Mouse (Mus musculus) small intestine, adult 2 months (tissue): ENCODE results near the gene Skint9. TPM values are rescaled to one million over a fixed set of nuclear protein-coding genes. Genes with fewer than 3 reads are reported as not detected.
"Not testable (repeated sequence)": the region's sequence is repeated elsewhere in the genome, so short reads cannot be mapped to it uniquely, and the experiment has no call there.

Experiments
- H3K27ac ChIP-seq: fragments of 200-500 bp; 2 replicates; pipeline ENCODE4 v1.5.1; 2012; ENCODE audit warnings: low read depth, low read length, control low read depth, inconsistent platforms; ENCODE audit not compliant: insufficient read depth
- H3K27me3 ChIP-seq: fragments of 200-500 bp; 2 replicates; pipeline ENCODE4 v1.6.1; 2012; ENCODE audit warnings: mild to moderate bottlenecking, moderate library complexity, low read length, inconsistent platforms; ENCODE audit not compliant: control insufficient read depth, insufficient read depth
- H3K36me3 ChIP-seq: fragments of 200-500 bp; 2 replicates; pipeline ENCODE4 v1.6.1; 2012; ENCODE audit warnings: mild to moderate bottlenecking, low read length, control low read depth, inconsistent platforms; ENCODE audit not compliant: control insufficient read depth, insufficient read depth
- H3K4me1 ChIP-seq: fragments of 200-500 bp; 2 replicates; pipeline ENCODE4 v1.6.1; 2012; ENCODE audit warnings: low read length, inconsistent platforms, mixed read lengths; ENCODE audit not compliant: control insufficient read depth, insufficient read depth, insufficient read length
- H3K4me3 ChIP-seq: fragments of 200-500 bp; 2 replicates; pipeline ENCODE4 v1.5.1; 2012; ENCODE audit warnings: low read depth, mild to moderate bottlenecking, control low read depth, inconsistent platforms, low read length, moderate library complexity
- CTCF ChIP-seq: fragments of 200-500 bp; IDR thresholded peaks from 2 replicates; pipeline ENCODE4 v1.5.1; 2012; ENCODE audit warnings: low read depth, mild to moderate bottlenecking, control low read depth, inconsistent platforms, low read length, moderate library complexity, mixed read lengths; ENCODE audit not compliant: insufficient replicate concordance, insufficient read length; ENCODE audit errors: extremely low read depth
- POLR2A ChIP-seq: fragments of 200-500 bp; IDR thresholded peaks from 2 replicates; pipeline ENCODE4 v1.6.1; 2012; ENCODE audit warnings: low read depth, mild to moderate bottlenecking, control low read depth, inconsistent platforms, low read length, moderate library complexity
- WGBS: fragments of 180-500 bp; shearing (Covaris S2); methylation state at CpG from one replicate; pipeline ENCODE4 v1.1.7; 2018; 5-methylcytosine and 5-hydroxymethylcytosine counted together
- polyA plus RNA-seq: library from polyadenylated mRNA; depleted of rRNA; stranded (reverse); fragments of >200 nt; gene quantifications from 2 replicates; pipeline ENCODE4 v1.2.3, GENCODE M21; 2012; rRNA removed

The Skint9 gene
- not detected in 2 replicates for polyA plus RNA-seq

- Histone ChIP-seq H3K4me1 (no peaks in the 10 kb centered on the region), H3K4me3 (no peak within 1 kb of the TSS), H3K27me3 (no peaks in the 10 kb centered on the region), H3K27ac (no peak within 1 kb of the TSS), H3K36me3 (no peaks in the 10 kb centered on the region)
- TF ChIP-seq CTCF (no peak), POLR2A (no peak)
These were observed at the start of gene Skint9 for GRCm38 (mm10) chr4:112433885-112434284. Skint9 (minus strand) TSS chr4:112433985.

DNA sequence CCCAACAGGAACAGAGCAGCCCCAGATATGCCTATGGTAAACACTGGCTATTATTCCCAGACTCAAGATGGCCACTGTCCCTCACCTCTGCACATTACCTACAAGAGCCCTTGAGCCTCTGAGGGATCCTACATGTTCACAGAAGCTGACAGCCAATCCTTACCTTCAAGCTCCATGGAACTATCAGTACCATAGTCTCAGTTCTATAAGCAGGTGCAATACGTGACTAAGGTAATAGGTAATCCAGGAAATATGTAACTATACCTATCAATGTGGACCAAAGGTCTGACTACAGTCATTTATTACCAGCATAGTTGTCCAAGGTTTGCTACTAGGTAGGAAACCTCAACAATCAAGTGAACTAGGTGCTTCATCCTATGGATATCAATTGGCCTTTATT lies 1.1 kb downstream of the Skint9 start:
- Histone ChIP-seq H3K27me3 (no peaks in the 10 kb centered on the region), H3K36me3 (no peaks in the 10 kb centered on the region), H3K27ac (no peak overlapping the region), H3K4me1 (no peaks in the 10 kb centered on the region), H3K4me3 (no peak overlapping the region)
- TF ChIP-seq POLR2A (no peak), CTCF (no peak)
- 17% methylated on average over 1 of the region's 1 CpGs for WGBS

- Histone ChIP-seq H3K36me3 (no peaks in the 10 kb centered on the region), H3K4me3 (no peak overlapping the region), H3K27me3 (no peaks in the 10 kb centered on the region), H3K27ac (no peak overlapping the region), H3K4me1 (no peaks in the 10 kb centered on the region)
- TF ChIP-seq CTCF (no peak), POLR2A (no peak)
These were observed 1.6 kb downstream of the Skint9 start for GRCm38 (mm10) chr4:112432223-112432622.

GRCm38 (mm10) chr4:112349111-112349510 lies 84.7 kb downstream of the Skint9 start:
- 91% methylated on average over 17 of the region's 17 CpGs for WGBS
- H3K36me3 ChIP-seq, H3K27me3 ChIP-seq: not testable (repeated sequence)

More at GRCm38 (mm10) chr4:112349111-112349510, 84.7 kb downstream of the Skint9 start:
- not testable (repeated sequence) for H3K27ac ChIP-seq, H3K4me1 ChIP-seq, H3K4me3 ChIP-seq

Other genes with a start within 250 kb of the Skint9 start
- not detected in 2 replicates for gene Skint3, start 201.7 kb downstream of the Skint9 start, polyA plus RNA-seq
- not detected in 2 replicates for gene Skint2, start 123.2 kb upstream of the Skint9 start, polyA plus RNA-seq